Mouse (Mus musculus): ENCODE data around the gene Ccdc61.

Ccdc61 gene

GRCm38 (mm10) chr7:18922807-18923206 lies 12.6 kb upstream of the Ccdc61 start:
- in situ Hi-C loops (cut with MboI; ENCODE audit: low pct_unique_long_range_greater_than_20kb in 1 of 2, low sequenced_read_pairs in 2 of 2, unreplicated experiment in 1 of 2) = no loop called here

- in situ Hi-C loops (cut with MboI; ENCODE audit: low pct_unique_long_range_greater_than_20kb in 1 of 2, low sequenced_read_pairs in 2 of 2, unreplicated experiment in 1 of 2) = no loop called here
These were observed 10.9 kb upstream of the Ccdc61 start for GRCm38 (mm10) chr7:18921069-18921468.

- in situ Hi-C loops (cut with MboI; ENCODE audit: low pct_unique_long_range_greater_than_20kb in 1 of 2, low sequenced_read_pairs in 2 of 2, unreplicated experiment in 1 of 2) = no loop called here
These were observed 7.7 kb upstream of the Ccdc61 start for GRCm38 (mm10) chr7:18917931-18918330.

- in situ Hi-C loops (cut with MboI; ENCODE audit: low pct_unique_long_range_greater_than_20kb in 1 of 2, low sequenced_read_pairs in 2 of 2, unreplicated experiment in 1 of 2) = no loop called here
These were observed 6.0 kb upstream of the Ccdc61 start for GRCm38 (mm10) chr7:18916254-18916653.

GRCm38 (mm10) chr7:18909797-18910196 lies 418 bp downstream of the Ccdc61 start:
- in situ Hi-C loops (cut with MboI; ENCODE audit: low pct_unique_long_range_greater_than_20kb in 1 of 2, low sequenced_read_pairs in 2 of 2, unreplicated experiment in 1 of 2) = no loop called here

- in situ Hi-C loops (cut with MboI; ENCODE audit: low pct_unique_long_range_greater_than_20kb in 1 of 2, low sequenced_read_pairs in 2 of 2, unreplicated experiment in 1 of 2) = no loop called here
These were observed 5.2 kb downstream of the Ccdc61 start for GRCm38 (mm10) chr7:18904971-18905370.

- in situ Hi-C loops (cut with MboI; ENCODE audit: low pct_unique_long_range_greater_than_20kb in 1 of 2, low sequenced_read_pairs in 2 of 2, unreplicated experiment in 1 of 2) = no loop called here
These were observed 7.7 kb downstream of the Ccdc61 start for GRCm38 (mm10) chr7:18902486-18902885.

GRCm38 (mm10) chr7:18900513-18900912 lies 9.7 kb downstream of the Ccdc61 start:
- in situ Hi-C loops (cut with MboI; ENCODE audit: low pct_unique_long_range_greater_than_20kb in 1 of 2, low sequenced_read_pairs in 2 of 2, unreplicated experiment in 1 of 2) = no loop called here

GRCm38 (mm10) chr7:18896536-18896935 lies 13.7 kb downstream of the Ccdc61 start:
- in situ Hi-C loops (cut with MboI; ENCODE audit: low pct_unique_long_range_greater_than_20kb in 1 of 2, low sequenced_read_pairs in 2 of 2, unreplicated experiment in 1 of 2) = loop anchor here in 1 of 2 experiments (10.0 kb wide), 1 partner anchor 68 kb away; no protein-coding TSS in a partner anchor

GRCm38 (mm10) chr7:18893651-18894430 lies 16.4 kb downstream of the Ccdc61 start:
- in situ Hi-C loops (cut with MboI; ENCODE audit: low pct_unique_long_range_greater_than_20kb in 1 of 2, low sequenced_read_pairs in 2 of 2, unreplicated experiment in 1 of 2) = loop anchor here in 1 of 2 experiments (10.0 kb wide), 1 partner anchor 71 kb away; no protein-coding TSS in a partner anchor

GRCm38 (mm10) chr7:18893009-18893408 lies 17.2 kb downstream of the Ccdc61 start:
- in situ Hi-C loops (cut with MboI; ENCODE audit: low pct_unique_long_range_greater_than_20kb in 1 of 2, low sequenced_read_pairs in 2 of 2, unreplicated experiment in 1 of 2) = loop anchor here in 1 of 2 experiments (10.0 kb wide), 1 partner anchor 72 kb away; no protein-coding TSS in a partner anchor

GRCm38 (mm10) chr7:18891872-18892599 lies 18.2 kb downstream of the Ccdc61 start:
- in situ Hi-C loops (cut with MboI; ENCODE audit: low pct_unique_long_range_greater_than_20kb in 1 of 2, low sequenced_read_pairs in 2 of 2, unreplicated experiment in 1 of 2) = loop anchor here in 1 of 2 experiments (10.0 kb wide), 1 partner anchor 73 kb away; no protein-coding TSS in a partner anchor

- in situ Hi-C loops (cut with MboI; ENCODE audit: low pct_unique_long_range_greater_than_20kb in 1 of 2, low sequenced_read_pairs in 2 of 2, unreplicated experiment in 1 of 2) = loop anchor here in 1 of 2 experiments (10.0 kb wide), 1 partner anchor 74 kb away; no protein-coding TSS in a partner anchor
These were observed 19.4 kb downstream of the Ccdc61 start for GRCm38 (mm10) chr7:18890848-18891247.

GRCm38 (mm10) chr7:18886963-18887362 lies 23.3 kb downstream of the Ccdc61 start:
- in situ Hi-C loops (cut with MboI; ENCODE audit: low pct_unique_long_range_greater_than_20kb in 1 of 2, low sequenced_read_pairs in 2 of 2, unreplicated experiment in 1 of 2) = loop anchor here in 1 of 2 experiments (10.0 kb wide), 1 partner anchor 52 kb away; the partner anchor contains the start of gene Mill2

- in situ Hi-C loops (cut with MboI; ENCODE audit: low pct_unique_long_range_greater_than_20kb in 1 of 2, low sequenced_read_pairs in 2 of 2, unreplicated experiment in 1 of 2) = loop anchor here in 1 of 2 experiments (10.0 kb wide), 1 partner anchor 50 kb away; the partner anchor contains the start of gene Mill2
These were observed 25.3 kb downstream of the Ccdc61 start for GRCm38 (mm10) chr7:18884745-18885422.

- in situ Hi-C loops (cut with MboI; ENCODE audit: low pct_unique_long_range_greater_than_20kb in 1 of 2, low sequenced_read_pairs in 2 of 2, unreplicated experiment in 1 of 2) = loop anchor here in 1 of 2 experiments (10.0 kb wide), 1 partner anchor 49 kb away; the partner anchor contains the start of gene Mill2
These were observed 26.0 kb downstream of the Ccdc61 start for GRCm38 (mm10) chr7:18883991-18884744.

- in situ Hi-C loops (cut with MboI; ENCODE audit: low pct_unique_long_range_greater_than_20kb in 1 of 2, low sequenced_read_pairs in 2 of 2, unreplicated experiment in 1 of 2) = loop anchor here in 1 of 2 experiments (10.0 kb wide), 1 partner anchor 134 kb away; no protein-coding TSS in a partner anchor
These were observed 31.5 kb downstream of the Ccdc61 start for GRCm38 (mm10) chr7:18878691-18879090.

- in situ Hi-C loops (cut with MboI; ENCODE audit: low pct_unique_long_range_greater_than_20kb in 1 of 2, low sequenced_read_pairs in 2 of 2, unreplicated experiment in 1 of 2) = loop anchor here in 1 of 2 experiments (10.0 kb wide), 1 partner anchor 131 kb away; no protein-coding TSS in a partner anchor
These were observed 34.8 kb downstream of the Ccdc61 start for GRCm38 (mm10) chr7:18875372-18875771.

Measured in mouse embryonic stem cell (cell line).